Mouse (Mus musculus) ES-CJ7 (cell line): ENCODE results near the gene Frmd5.
A peak's percentile ranks its signal among the peaks of the same experiment; 100 is the strongest.

Experiments
- DNase-seq: peaks from one replicate; pipeline ENCODE4 v3.0.0; 2011; ENCODE audit warnings: low read depth, low spot score

Gene Frmd5

DNA sequence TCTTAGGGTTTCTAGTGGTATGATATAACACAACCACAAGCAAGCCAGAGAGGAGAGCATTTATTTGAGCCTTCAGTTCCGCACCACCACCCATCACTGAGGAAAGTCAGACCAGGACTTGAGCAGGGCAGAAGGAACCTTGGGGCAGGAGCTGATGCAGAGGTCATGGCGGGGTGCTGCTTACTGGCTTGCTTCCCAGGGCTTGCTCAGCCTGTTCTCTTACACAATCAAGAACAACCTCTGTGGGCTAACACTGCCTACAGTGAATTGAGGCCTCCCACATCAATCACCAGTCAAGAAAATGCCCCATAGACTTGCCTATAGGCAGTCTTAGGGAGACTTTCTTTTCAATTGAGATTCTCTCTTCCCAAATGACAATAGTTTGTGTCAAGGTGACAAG lies 118.8 kb downstream of the Frmd5 start:
- no peak for DNase-seq

- no peak for DNase-seq
Observed at GRCm38 (mm10) chr2:121683606-121684005, 123.3 kb downstream of the Frmd5 start.

DNA sequence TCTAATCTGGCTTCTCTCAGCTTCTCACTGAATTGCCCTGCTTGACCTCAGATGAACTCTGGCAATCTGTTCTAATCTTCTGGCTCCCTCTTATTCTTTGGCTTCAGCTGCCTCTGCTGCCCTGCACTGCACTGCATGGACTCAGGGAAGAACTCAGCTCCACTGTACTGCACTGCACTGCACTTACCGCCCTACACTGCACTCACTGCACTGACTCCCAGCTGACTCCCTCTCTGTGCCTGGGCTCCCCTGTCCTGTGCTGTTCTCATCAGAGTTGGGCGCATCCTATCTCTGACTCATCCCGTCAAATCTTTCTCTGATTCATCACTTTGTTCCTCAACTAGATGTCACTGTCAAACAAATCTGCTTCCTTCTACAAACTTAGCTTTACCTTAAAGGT lies 124.5 kb downstream of the Frmd5 start:
- no peak for DNase-seq

GRCm38 (mm10) chr2:121679711-121680110 lies 127.2 kb downstream of the Frmd5 start:
- peak; percentile 22 for DNase-seq

- no peak for DNase-seq
Observed at GRCm38 (mm10) chr2:121677649-121677986, 129.3 kb downstream of the Frmd5 start.

GRCm38 (mm10) chr2:121676951-121677648 lies 129.8 kb downstream of the Frmd5 start:
- no peak for DNase-seq

DNA sequence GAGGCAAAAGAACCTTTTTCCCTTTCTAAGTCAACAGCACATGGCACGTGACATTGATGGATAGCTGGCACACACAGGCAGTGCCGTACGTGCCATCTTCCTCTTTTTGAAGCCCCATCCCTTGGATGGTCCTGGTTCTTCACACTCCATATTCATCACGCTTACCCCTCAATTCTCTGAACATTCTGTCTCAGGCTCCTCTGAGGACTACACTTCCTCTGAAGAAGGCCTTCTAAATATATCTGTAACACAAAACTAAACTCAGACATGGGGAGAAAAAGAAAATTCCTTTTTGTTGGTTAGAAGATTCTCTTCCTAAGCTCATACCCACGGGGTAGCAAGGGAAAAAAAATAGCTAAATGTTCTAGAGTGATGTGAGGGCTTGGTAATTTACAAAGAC lies 131.0 kb downstream of the Frmd5 start:
- DNase-seq = no peak

- no peak for DNase-seq
Observed at GRCm38 (mm10) chr2:121675136-121675535, 131.8 kb downstream of the Frmd5 start.

GRCm38 (mm10) chr2:121674211-121674610 lies 132.7 kb downstream of the Frmd5 start:
- no peak for DNase-seq

GRCm38 (mm10) chr2:121669846-121670245 lies 137.0 kb downstream of the Frmd5 start:
- DNase-seq = no peak

GRCm38 (mm10) chr2:121668256-121668655 lies 138.6 kb downstream of the Frmd5 start:
- no peak for DNase-seq

DNA sequence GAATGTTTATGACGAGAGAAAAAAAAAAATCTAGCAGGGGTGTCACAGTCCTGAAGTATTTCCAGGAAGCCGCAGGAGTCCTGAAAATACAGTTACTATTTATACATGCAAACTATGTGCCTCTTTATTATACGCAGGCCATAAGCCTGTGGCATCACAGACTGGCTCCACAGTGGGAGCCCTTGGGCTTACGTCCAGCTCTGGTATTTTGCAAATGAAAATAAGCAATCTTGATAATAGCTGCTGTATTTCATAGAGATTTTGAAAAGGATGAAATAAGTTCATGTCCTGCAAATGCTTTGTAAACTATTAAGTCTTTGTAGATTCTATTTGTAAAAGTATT lies 145.8 kb downstream of the Frmd5 start:
- DNase-seq = no peak

GRCm38 (mm10) chr2:121660461-121661159 lies 146.3 kb downstream of the Frmd5 start:
- DNase-seq = no peak

- no peak for DNase-seq
Observed at GRCm38 (mm10) chr2:121659350-121659749, 147.5 kb downstream of the Frmd5 start.

GRCm38 (mm10) chr2:121658123-121658767 lies 148.6 kb downstream of the Frmd5 start:
- DNase-seq = no peak

GRCm38 (mm10) chr2:121655966-121656365 lies 150.9 kb downstream of the Frmd5 start:
- no peak for DNase-seq

DNA sequence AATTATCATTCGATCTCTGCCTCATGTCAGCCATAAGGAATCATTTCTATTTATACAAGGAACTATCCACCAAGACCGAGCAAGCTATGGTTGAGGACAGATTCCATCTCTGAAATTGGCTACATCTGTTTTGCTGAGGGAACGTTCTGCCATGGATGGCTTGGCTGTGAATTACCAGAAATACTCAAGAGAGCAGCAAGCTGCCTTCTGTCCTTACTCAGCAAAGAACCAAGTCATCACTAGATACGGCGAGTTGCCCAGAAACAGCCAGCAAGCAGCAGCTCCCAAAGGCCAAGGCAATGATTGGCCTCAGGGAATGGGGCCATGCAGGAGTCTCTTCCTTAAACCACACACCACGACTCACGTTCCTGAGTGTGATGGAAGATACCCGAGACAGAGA lies 151.8 kb downstream of the Frmd5 start:
- DNase-seq = no peak

- no peak for DNase-seq
Observed at GRCm38 (mm10) chr2:121646528-121646927, 160.4 kb downstream of the Frmd5 start.

GRCm38 (mm10) chr2:121642934-121643333 lies 164.0 kb downstream of the Frmd5 start:
- DNase-seq = peak; percentile 90

DNA sequence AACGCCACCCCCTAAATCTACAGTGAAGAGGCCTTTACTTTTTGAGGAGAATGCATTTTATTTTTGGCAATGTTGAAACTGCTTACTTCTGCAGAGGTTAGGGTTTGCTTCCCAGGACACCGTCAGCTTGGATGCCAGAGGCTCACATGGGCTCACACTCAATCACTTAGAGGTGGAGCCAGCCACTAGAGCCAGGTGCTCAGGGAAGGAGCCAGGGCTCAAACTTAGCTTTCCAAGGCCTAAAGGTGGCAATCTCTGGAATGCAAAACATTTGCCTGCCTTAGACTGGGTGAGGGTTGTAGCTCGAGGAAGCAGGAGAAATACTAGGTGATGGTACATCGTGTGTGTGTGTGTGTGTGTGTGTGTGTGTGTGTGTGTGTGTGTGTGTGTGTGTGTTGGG lies 174.8 kb downstream of the Frmd5 start:
- DNase-seq = no peak

- DNase-seq = no peak
Observed at GRCm38 (mm10) chr2:121630286-121630685, 176.6 kb downstream of the Frmd5 start.

DNA sequence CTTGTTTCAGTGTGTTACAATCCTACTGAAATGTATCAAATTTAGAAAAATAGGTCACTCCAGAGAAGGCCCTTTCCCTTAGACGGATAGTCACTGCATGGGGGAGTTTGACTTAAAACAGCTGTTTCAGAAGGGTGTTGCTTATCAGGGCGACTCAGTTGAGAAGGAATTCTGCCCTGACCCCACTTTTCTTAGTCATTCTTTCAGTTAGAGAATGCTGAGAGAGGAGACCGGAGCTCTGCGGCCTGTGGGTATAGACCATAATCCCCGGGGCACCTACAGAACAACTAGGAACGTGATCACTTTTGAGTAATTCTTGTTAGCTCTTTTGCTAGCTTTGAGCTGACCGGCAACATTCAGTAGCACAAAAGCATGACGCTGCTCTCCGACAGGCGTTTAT lies 178.6 kb downstream of the Frmd5 start:
- DNase-seq = no peak

GRCm38 (mm10) chr2:121625901-121626300 lies 181.0 kb downstream of the Frmd5 start:
- no peak for DNase-seq
